Mouse (Mus musculus) regulatory T cell (primary cell): ENCODE results near the gene Tmem56.

Source experiments
- in situ Hi-C: fragments of 300-600 bp; cut with MboI, MseI; formaldehyde crosslinking; loops from one replicate; pipeline ENCODE4 v1.15.1; 2025; ENCODE audit warnings: high pct_unique_total_duplicates

Gene Tmem56

GRCm38 (mm10) chr3:121285219-121285618, 2.3 kb upstream of the Tmem56 start:
- in situ Hi-C loops = loop anchor here (10.0 kb wide), 1 partner anchor 1500 kb away; the partner anchor contains the start of gene Ptbp2

- in situ Hi-C loops = loop anchor here (10.0 kb wide), 1 partner anchor 1495 kb away; the partner anchor contains the start of gene Ptbp2
Observed at GRCm38 (mm10) chr3:121279679-121280078, 3.2 kb downstream of the Tmem56 start.

GRCm38 (mm10) chr3:121277557-121277956, 5.3 kb downstream of the Tmem56 start:
- in situ Hi-C loops = no loop called here

GRCm38 (mm10) chr3:121277009-121277408, 5.9 kb downstream of the Tmem56 start:
- in situ Hi-C loops = no loop called here

- in situ Hi-C loops = no loop called here
Observed at GRCm38 (mm10) chr3:121274010-121274409, 8.9 kb downstream of the Tmem56 start.

GRCm38 (mm10) chr3:121272577-121272976, 10.3 kb downstream of the Tmem56 start:
- in situ Hi-C loops = no loop called here

- in situ Hi-C loops = loop anchor here (10.0 kb wide), 1 partner anchor 1468 kb away; no protein-coding TSS in a partner anchor
Observed at GRCm38 (mm10) chr3:121267283-121267682, 15.6 kb downstream of the Tmem56 start.

- in situ Hi-C loops = loop anchor here (10.0 kb wide), 1 partner anchor 1471 kb away; no protein-coding TSS in a partner anchor
Observed at GRCm38 (mm10) chr3:121264242-121264641, 18.7 kb downstream of the Tmem56 start.

- in situ Hi-C loops = loop anchor here (10.0 kb wide), 1 partner anchor 1472 kb away; no protein-coding TSS in a partner anchor
Observed at GRCm38 (mm10) chr3:121263205-121263548, 19.7 kb downstream of the Tmem56 start.

GRCm38 (mm10) chr3:121262521-121263204, 20.2 kb downstream of the Tmem56 start:
- in situ Hi-C loops = loop anchor here (10.0 kb wide), 1 partner anchor 1472 kb away; no protein-coding TSS in a partner anchor

- in situ Hi-C loops = loop anchor here (10.0 kb wide), 1 partner anchor 1473 kb away; no protein-coding TSS in a partner anchor
Observed at GRCm38 (mm10) chr3:121261939-121262520, 20.9 kb downstream of the Tmem56 start.

- in situ Hi-C loops = loop anchor here (10.0 kb wide), 1 partner anchor 1474 kb away; no protein-coding TSS in a partner anchor
Observed at GRCm38 (mm10) chr3:121261251-121261650, 21.6 kb downstream of the Tmem56 start.

- in situ Hi-C loops = loop anchor here (10.0 kb wide), 1 partner anchor 1474 kb away; no protein-coding TSS in a partner anchor
Observed at GRCm38 (mm10) chr3:121260831-121261230, 22.1 kb downstream of the Tmem56 start.

- in situ Hi-C loops = loop anchor here (10.0 kb wide), 1 partner anchor 1475 kb away; no protein-coding TSS in a partner anchor
Observed at GRCm38 (mm10) chr3:121260041-121260440, 22.9 kb downstream of the Tmem56 start.

GRCm38 (mm10) chr3:121258521-121259478, 24.1 kb downstream of the Tmem56 start:
- in situ Hi-C loops = no loop called here

GRCm38 (mm10) chr3:121257418-121257817, 25.5 kb downstream of the Tmem56 start:
- in situ Hi-C loops = no loop called here

GRCm38 (mm10) chr3:121256131-121256530, 26.8 kb downstream of the Tmem56 start:
- in situ Hi-C loops = no loop called here

GRCm38 (mm10) chr3:121255501-121255900, 27.4 kb downstream of the Tmem56 start:
- in situ Hi-C loops = no loop called here

- in situ Hi-C loops = no loop called here
Observed at GRCm38 (mm10) chr3:121250576-121251433, 32.1 kb downstream of the Tmem56 start.

GRCm38 (mm10) chr3:121250048-121250447, 32.9 kb downstream of the Tmem56 start:
- in situ Hi-C loops = no loop called here

GRCm38 (mm10) chr3:121242941-121243340, 40.0 kb downstream of the Tmem56 start:
- in situ Hi-C loops = no loop called here
